Mouse (Mus musculus) layer of hippocampus, adult 11-12 months (tissue): Measurements from ENCODE around the gene Sec14l5.

Experiments
- DNase-seq: peaks from one replicate; pipeline ENCODE4 v3.0.0; 2022; ENCODE audit warnings: low spot score

Sec14l5 gene

GRCm38 (mm10) chr16:5155014-5155413, 8.1 kb downstream of the Sec14l5 start:
- DNase-seq: no peak

GRCm38 (mm10) chr16:5156495-5156894, 9.6 kb downstream of the Sec14l5 start:
- no peak for DNase-seq

- no peak for DNase-seq
Measured at GRCm38 (mm10) chr16:5157113-5157512, 10.2 kb downstream of the Sec14l5 start.

GRCm38 (mm10) chr16:5159248-5159647, 12.3 kb downstream of the Sec14l5 start:
- no peak for DNase-seq

- DNase-seq: no peak
Measured at GRCm38 (mm10) chr16:5164327-5164726, 17.4 kb downstream of the Sec14l5 start.

GRCm38 (mm10) chr16:5168038-5168437, 21.1 kb downstream of the Sec14l5 start:
- DNase-seq: no peak

DNA sequence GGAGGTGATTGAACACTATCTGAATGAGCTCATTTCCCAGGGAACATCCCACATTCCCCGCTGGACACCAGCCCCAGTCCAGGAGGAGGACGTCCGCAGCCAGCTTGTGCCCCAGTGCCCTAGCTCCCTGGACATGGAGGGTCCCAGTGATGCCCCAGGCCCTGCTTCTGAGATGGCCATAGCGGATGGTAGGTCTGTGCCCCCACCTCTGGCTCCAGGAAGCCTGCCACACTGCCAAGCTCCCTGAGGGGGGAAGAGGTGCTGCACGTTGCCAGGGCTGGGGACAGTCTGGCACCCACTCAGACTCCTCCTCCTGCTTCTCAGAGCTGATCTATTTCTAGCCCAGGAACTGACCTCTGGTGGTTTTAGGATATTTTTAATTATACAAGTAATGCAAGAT, 21.9 kb downstream of the Sec14l5 start:
- DNase-seq: no peak

- DNase-seq: no peak
Measured at GRCm38 (mm10) chr16:5172636-5173035, 25.7 kb downstream of the Sec14l5 start.

DNA sequence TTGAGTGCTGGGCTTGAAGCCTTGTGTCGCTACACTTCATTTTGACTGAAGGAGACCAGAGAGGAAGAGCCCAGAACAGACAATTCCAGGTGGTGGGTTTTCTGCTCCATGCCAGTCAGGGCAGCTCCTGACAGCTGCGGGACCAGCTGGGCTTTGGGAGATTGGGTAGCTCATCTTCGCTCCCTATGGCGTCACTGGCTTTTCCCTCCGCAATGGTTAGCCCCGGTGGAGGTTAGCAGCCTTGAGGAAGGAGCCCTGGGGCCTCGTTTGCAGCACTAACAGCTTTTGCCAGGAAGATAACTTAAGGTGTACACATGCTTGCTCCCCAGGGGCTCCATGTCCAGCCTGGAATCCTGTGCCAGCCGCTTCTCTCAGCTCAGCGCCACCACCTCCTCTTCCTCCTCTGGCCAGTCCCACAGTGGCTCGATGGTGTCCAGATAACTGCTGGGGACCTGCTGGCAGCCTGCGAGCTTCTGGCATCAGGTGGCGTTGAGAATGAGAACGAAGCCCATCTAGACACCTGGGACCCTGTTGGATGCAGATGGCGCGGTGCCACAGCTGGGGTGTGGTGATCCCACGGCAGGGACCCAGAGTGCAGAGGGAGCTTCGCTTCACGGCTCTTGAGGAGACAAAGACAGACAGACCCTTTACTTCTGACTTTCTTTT, 36.5 kb downstream of the Sec14l5 start:
- DNase-seq: no peak

- no peak for DNase-seq
Measured at GRCm38 (mm10) chr16:5184101-5184500, 37.2 kb downstream of the Sec14l5 start.

GRCm38 (mm10) chr16:5184956-5185355, 38.0 kb downstream of the Sec14l5 start:
- DNase-seq: no peak

GRCm38 (mm10) chr16:5185691-5186090, 38.8 kb downstream of the Sec14l5 start:
- DNase-seq: no peak

DNA sequence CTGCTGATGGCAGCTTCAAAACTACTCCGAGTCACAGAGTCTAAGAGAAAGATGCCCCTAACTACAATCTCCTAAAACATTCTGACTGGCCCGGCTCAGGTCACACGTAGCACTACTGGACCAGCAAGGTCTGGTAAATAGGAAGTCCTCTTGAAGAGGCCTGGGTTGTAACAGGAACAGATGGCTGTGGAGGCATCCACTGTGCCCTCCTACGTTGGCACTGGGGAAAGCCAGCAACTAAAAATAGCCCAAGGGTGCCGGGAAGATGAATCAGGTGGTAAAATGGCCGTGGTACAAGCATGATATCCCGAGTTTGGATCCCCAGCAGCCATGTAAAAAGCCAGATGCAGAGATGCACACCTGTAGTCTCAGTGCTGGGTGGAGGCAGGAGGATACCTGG, 39.3 kb downstream of the Sec14l5 start:
- DNase-seq: peak; percentile 42

- peak; percentile 80 for DNase-seq
Measured at GRCm38 (mm10) chr16:5195080-5195479, 48.2 kb downstream of the Sec14l5 start.

DNA sequence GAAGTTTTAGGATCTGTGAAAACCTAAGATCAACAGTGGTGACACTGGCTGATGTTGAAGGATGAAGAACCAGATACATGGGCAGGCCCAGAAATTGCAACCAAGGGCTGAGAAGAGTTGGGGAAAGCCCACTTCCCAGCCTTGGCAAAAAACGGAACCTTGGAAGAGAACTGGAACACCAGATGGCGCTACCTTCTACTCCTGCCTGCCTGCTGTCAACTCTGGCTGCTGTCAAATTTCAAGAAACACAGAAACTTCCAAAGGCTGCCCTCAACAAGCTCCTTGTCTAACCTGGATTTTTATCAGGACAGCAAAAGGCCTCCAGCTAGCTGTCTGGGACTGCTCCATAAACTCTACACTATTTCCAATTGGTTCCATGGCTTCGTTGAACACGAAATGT, 55.8 kb downstream of the Sec14l5 start:
- peak; percentile 71 for DNase-seq

- no peak for DNase-seq
Measured at GRCm38 (mm10) chr16:5203200-5203599, 56.3 kb downstream of the Sec14l5 start.

DNA sequence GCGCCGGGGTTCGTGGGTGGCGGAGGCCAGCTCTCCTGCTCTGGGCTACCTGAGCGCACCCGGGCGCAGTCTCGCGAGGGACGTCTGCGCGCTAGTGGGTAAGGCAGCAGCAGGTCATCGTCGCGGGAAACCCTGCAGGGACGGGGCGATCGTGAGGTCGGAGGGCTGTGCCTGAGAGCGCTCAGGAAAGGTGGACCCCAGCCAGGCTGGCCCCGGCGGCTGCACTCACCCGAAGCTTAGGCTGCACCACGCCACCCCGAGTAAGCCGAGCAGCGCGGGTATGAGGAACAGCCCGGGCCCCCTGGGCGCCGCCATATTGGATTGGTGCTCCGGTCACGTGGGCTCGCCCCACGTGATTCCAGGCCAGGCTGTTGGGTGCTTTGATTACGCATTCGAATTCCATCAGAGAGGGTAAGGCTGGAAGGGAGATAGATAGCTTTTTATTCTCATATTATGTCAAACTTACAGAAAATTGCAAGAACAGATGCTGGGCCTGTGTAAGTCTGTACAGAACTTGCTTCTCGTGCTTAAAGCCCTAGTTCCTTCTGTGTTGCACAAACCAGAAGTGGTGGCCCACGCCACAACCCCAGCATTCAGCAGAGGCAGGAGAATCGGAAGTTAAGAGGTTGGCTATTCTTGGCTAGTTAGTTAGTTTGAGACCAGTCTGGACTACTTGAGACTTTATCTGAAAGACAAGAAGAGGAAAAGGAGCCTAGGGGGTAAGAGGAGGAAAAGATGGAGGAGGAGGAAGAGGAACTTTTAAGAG, 56.9 kb downstream of the Sec14l5 start, which contains the start of gene Nagpa:
Gene Nagpa (minus strand): TSS at position 345 of the 766 bp plus-strand sequence.
- DNase-seq: peak; percentile 88

- DNase-seq: no peak
Measured at GRCm38 (mm10) chr16:5205431-5205970, 58.6 kb downstream of the Sec14l5 start.

- DNase-seq: no peak
Measured at GRCm38 (mm10) chr16:5206051-5206450, 59.1 kb downstream of the Sec14l5 start.

- no peak for DNase-seq
Measured at GRCm38 (mm10) chr16:5210365-5210764, 63.5 kb downstream of the Sec14l5 start.

DNA sequence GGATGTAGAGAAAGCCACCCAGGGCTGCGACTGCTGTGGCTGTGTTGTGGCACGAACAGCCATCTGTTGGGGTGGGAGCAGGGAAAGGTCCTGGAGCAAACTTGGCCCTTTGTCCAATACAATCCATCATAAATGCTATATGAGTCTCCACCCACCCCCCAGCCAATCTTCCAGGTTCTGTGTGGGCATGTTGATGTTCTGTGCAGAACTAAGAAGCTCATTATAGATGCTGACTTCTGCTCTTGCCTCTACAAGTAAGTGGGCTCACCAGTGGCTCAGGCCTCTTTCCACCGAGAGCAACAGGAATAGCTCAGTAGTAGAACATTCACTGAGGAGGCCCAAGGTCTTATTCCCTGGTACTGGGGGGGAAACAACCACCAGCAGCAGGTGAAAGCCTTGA, 65.2 kb downstream of the Sec14l5 start:
- DNase-seq: no peak

GRCm38 (mm10) chr16:5214126-5214525, 67.2 kb downstream of the Sec14l5 start:
- DNase-seq: no peak

- no peak for DNase-seq
Measured at GRCm38 (mm10) chr16:5216686-5217085, 69.8 kb downstream of the Sec14l5 start.
